Mouse (Mus musculus) neural tube, embryonic 13.5 days (tissue): ENCODE measurements around the gene Runx2. TPM values are rescaled to one million over a fixed set of nuclear protein-coding genes. Genes with fewer than 3 reads are reported as not detected.

Experiments used
- ATAC-seq: fragments of 200-750 bp; cut with Nextera tagmentation; 2 replicates; pipeline ENCODE4 v1.8.0; 2017; ENCODE audit warnings: low read depth, mild to moderate bottlenecking, moderate TSS enrichment, moderate library complexity
- H3K27ac ChIP-seq: fragments of 300-500 bp; sonication (generic); replicated peaks from 2 replicates; pipeline ENCODE4 v1.5.1; 2015; ENCODE audit warnings: moderate library complexity, mild to moderate bottlenecking, inconsistent platforms
- H3K27me3 ChIP-seq: fragments of 300-500 bp; sonication (generic); 2 replicates; pipeline ENCODE4 v1.6.1; 2015; ENCODE audit warnings: mild to moderate bottlenecking, inconsistent platforms
- H3K36me3 ChIP-seq: fragments of 300-500 bp; sonication (generic); 2 replicates; pipeline ENCODE4 v1.6.1; 2015; ENCODE audit warnings: mild to moderate bottlenecking, inconsistent platforms
- H3K4me1 ChIP-seq: fragments of 300-500 bp; sonication (generic); replicated peaks from 2 replicates; pipeline ENCODE4 v1.6.1; 2015; ENCODE audit warnings: inconsistent platforms
- H3K4me2 ChIP-seq: fragments of 300-500 bp; sonication (generic); 2 replicates; pipeline ENCODE4 v1.6.1; 2015; ENCODE audit warnings: inconsistent platforms, mild to moderate bottlenecking, moderate library complexity
- H3K4me3 ChIP-seq: fragments of 300-500 bp; sonication (generic); 2 replicates; pipeline ENCODE4 v1.5.1; 2015; ENCODE audit warnings: mild to moderate bottlenecking, inconsistent platforms
- H3K9ac ChIP-seq: fragments of 300-500 bp; sonication (generic); 2 replicates; pipeline ENCODE4 v1.6.1; 2015; ENCODE audit warnings: moderate library complexity, mild to moderate bottlenecking, inconsistent platforms
- H3K9me3 ChIP-seq: fragments of 300-500 bp; sonication (generic); 2 replicates; pipeline ENCODE4 v1.6.1; 2016; ENCODE audit warnings: inconsistent platforms
- WGBS: fragments of 180-500 bp; shearing (Covaris S2); methylation state at CpG from one replicate; pipeline ENCODE4 v1.1.7; 2015; 5-methylcytosine and 5-hydroxymethylcytosine counted together
- polyA plus RNA-seq: library from polyadenylated mRNA; unstranded; fragments of >200 nt; fragmentation: Nextera tagmentation; extraction: Ambion mirVana; gene quantifications from 2 replicates; pipeline ENCODE4 v1.2.1, GENCODE M21; 2015

Gene Runx2
- polyA plus RNA-seq, 1 experiment from 2014 or later = 0.59 TPM

DNA sequence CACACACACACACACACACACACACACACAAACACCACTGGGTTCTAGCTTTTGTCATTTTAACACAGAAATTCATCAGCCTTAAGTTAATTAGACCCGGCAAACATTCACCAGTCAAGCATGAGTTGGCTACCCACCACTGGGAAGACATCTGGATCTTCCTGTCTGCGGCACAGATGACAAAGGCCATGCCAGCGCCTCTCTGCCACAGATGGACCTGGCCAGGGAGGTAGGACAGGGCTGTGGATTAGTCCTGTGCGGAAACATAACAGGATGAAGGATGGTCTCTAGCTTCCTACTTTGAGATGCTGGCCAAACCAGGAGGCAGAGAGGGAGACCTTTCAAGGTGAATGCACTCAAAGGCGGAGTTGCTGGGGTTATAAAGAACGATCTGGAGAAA lies 325.3 kb downstream of the Runx2 start:
- Histone ChIP-seq H3K4me3 (no peak overlapping the region), H3K4me1 (no peaks in the 10 kb centered on the region), H3K9ac (no peak overlapping the region), H3K9me3 (no peaks in the 10 kb centered on the region), H3K27me3 (no peaks in the 10 kb centered on the region), H3K4me2 (no peak overlapping the region), H3K27ac (no peak overlapping the region), H3K36me3 (no peaks in the 10 kb centered on the region)
- 76% methylated on average over 6 of the region's 6 CpGs for WGBS
- no peak for ATAC-seq

DNA sequence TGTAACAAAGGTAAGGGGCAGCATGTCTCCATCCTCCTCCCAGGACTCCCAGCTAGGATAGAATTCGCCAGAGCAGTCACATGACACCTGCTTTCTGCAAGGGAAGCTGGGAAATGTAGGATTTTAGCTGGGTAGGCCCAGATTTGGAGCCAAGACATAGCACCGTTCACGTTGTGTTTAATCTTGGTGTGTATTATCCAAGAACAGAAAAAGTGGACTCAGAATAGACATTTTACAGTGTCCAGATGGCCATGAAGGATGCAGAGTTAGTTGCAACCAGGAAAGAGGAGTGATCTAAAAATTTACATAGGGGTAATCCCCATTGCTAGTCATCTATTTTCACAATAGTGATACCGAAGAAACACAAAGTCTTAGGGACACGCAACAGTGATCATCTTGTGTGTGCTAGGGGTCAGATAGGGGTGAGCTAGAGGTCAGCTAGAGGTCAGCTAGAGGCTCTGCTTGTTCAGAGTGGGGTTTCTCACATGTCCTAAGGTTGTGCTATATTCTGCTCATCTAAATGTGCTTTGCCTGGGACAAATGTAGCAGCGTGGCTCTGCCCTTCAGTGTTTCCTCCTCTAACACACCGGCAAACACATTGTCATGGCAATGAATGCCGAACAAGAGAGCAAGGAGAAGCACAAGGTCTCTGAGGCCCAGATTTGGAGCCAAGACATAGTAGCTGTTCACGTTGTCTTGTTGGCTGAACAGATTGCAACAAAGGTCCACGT lies 326.9 kb downstream of the Runx2 start:
- no peak for ATAC-seq
- Histone ChIP-seq H3K4me1 (no peaks in the 10 kb centered on the region), H3K9ac (no peak overlapping the region), H3K9me3 (no peaks in the 10 kb centered on the region), H3K36me3 (no peaks in the 10 kb centered on the region), H3K27ac (no peak overlapping the region), H3K4me2 (no peak overlapping the region), H3K27me3 (no peaks in the 10 kb centered on the region), H3K4me3 (no peak overlapping the region)
- 82% methylated on average over 10 of the region's 10 CpGs for WGBS

GRCm38 (mm10) chr17:44485337-44485736 lies 329.3 kb downstream of the Runx2 start:
- Histone ChIP-seq H3K4me3 (no peak overlapping the region), H3K4me1 (no peaks in the 10 kb centered on the region), H3K36me3 (no peaks in the 10 kb centered on the region), H3K9me3 (no peaks in the 10 kb centered on the region), H3K9ac (no peak overlapping the region), H3K27me3 (no peaks in the 10 kb centered on the region), H3K4me2 (no peak overlapping the region), H3K27ac (no peak overlapping the region)
- WGBS = 89% methylated on average over 5 of the region's 5 CpGs
- no peak for ATAC-seq

DNA sequence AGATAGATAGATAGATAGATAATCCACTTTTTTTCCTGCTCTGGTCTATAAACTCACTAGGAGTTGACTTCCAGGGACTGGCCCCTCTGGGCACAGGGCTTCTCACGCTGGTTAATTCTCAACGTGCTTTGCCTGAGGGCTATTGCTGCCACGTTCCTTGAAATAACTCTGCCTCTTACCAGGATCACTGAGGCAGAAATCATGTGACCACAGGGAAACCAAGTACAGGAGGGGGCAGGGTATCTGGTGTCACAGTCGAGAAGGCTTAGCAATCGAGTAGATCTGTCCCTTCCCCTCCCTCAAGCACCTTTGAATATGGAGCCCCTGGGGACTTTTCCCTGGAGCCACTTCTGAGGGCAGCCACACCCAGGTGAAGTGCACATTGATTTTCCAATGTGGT lies 334.7 kb downstream of the Runx2 start:
- ATAC-seq = no peak
- H3K4me2 ChIP-seq = no peak overlapping the region
- 41% methylated on average over 5 of the region's 5 CpGs for WGBS
- H3K4me1 ChIP-seq = no peaks in the 10 kb centered on the region
- H3K27me3 ChIP-seq = no peaks in the 10 kb centered on the region
- H3K9ac ChIP-seq = no peak overlapping the region
- no peaks in the 10 kb centered on the region for H3K9me3 ChIP-seq
- no peak overlapping the region for H3K4me3 ChIP-seq
- H3K27ac ChIP-seq = no peak overlapping the region
- no peaks in the 10 kb centered on the region for H3K36me3 ChIP-seq

- 79% methylated on average over 4 of the region's 4 CpGs for WGBS
- ATAC-seq = no peak
- Histone ChIP-seq H3K4me1 (no peaks in the 10 kb centered on the region), H3K4me2 (no peak overlapping the region), H3K27me3 (no peaks in the 10 kb centered on the region), H3K27ac (no peak overlapping the region), H3K9me3 (no peaks in the 10 kb centered on the region), H3K9ac (no peak overlapping the region), H3K4me3 (no peak overlapping the region), H3K36me3 (no peaks in the 10 kb centered on the region)
Observed at GRCm38 (mm10) chr17:44479491-44479890, 335.1 kb downstream of the Runx2 start.

DNA sequence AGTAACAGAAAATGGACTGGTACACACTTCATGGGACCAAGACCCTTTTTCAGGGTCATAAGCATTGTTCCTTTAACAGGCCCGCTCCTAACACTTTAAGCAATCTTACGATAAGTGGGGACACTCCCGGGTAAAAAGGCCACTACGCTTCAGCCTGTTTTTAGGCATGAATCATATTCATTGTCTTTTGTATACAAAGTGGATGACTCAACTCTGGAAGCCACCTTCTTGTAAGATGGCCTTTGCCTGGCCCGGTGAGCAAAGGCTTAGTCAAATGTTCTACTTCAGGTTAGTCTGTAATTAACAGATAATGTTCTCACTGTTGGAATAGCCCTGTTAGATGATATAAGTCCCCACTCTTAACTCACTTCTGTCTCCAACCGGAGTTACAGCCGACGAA lies 338.7 kb downstream of the Runx2 start:
- Histone ChIP-seq H3K36me3 (no peaks in the 10 kb centered on the region), H3K4me3 (no peak overlapping the region), H3K4me1 (no peaks in the 10 kb centered on the region), H3K4me2 (no peak overlapping the region), H3K27ac (no peak overlapping the region), H3K9me3 (no peaks in the 10 kb centered on the region), H3K27me3 (no peaks in the 10 kb centered on the region), H3K9ac (no peak overlapping the region)
- ATAC-seq = no peak
- WGBS = 94% methylated on average over 8 of the region's 8 CpGs

DNA sequence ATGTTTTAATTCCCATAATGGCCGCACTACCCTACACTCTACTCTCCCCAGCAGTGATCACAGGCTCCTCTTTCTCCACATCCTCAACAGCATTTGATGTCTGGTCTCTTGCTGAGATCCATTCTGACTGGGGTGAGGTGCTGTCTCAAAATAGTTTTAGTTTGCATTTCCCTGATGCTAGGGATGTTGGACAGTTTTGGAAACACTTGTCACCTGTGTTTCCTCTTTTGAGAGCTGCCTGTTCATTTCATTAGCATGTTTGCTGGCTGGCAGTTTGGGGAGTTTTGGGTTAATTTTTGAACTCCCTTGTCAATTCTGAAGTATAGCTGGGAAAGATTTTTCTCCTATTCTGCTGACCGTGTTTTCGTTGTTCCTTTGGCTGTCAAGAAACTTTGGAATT lies 340.3 kb downstream of the Runx2 start:
- Histone ChIP-seq H3K9me3 (no peaks in the 10 kb centered on the region), H3K4me1 (no peaks in the 10 kb centered on the region), H3K27me3 (no peaks in the 10 kb centered on the region), H3K9ac (no peak overlapping the region), H3K36me3 (no peaks in the 10 kb centered on the region), H3K4me2 (no peak overlapping the region), H3K4me3 (no peak overlapping the region), H3K27ac (no peak overlapping the region)
- ATAC-seq = no peak
- WGBS = 84% methylated on average over 3 of the region's 3 CpGs

GRCm38 (mm10) chr17:44472695-44473094 lies 341.9 kb downstream of the Runx2 start:
- Histone ChIP-seq H3K4me1 (no peaks in the 10 kb centered on the region), H3K4me3 (no peak overlapping the region), H3K27me3 (no peaks in the 10 kb centered on the region), H3K36me3 (no peaks in the 10 kb centered on the region), H3K9ac (no peak overlapping the region), H3K9me3 (no peaks in the 10 kb centered on the region), H3K27ac (no peak overlapping the region), H3K4me2 (no peak overlapping the region)
- 69% methylated on average over 7 of the region's 7 CpGs for WGBS
- no peak for ATAC-seq

GRCm38 (mm10) chr17:44463679-44464078 lies 350.9 kb downstream of the Runx2 start:
- Histone ChIP-seq H3K4me2 (no peak overlapping the region), H3K36me3 (no peaks in the 10 kb centered on the region), H3K9ac (no peak overlapping the region), H3K27ac (no peak overlapping the region), H3K9me3 (no peaks in the 10 kb centered on the region), H3K4me3 (no peak overlapping the region), H3K4me1 (0 out of 2 replicates have a peak, but pooled peaks cover 7% of the 10 kb centered on the region), H3K27me3 (no peaks in the 10 kb centered on the region)
- no peak for ATAC-seq
- 86% methylated on average over 4 of the region's 4 CpGs for WGBS

GRCm38 (mm10) chr17:44460156-44460555 lies 354.4 kb downstream of the Runx2 start:
- Histone ChIP-seq H3K4me1 (0 out of 2 replicates have a peak, but pooled peaks cover 7% of the 10 kb centered on the region), H3K4me2 (no peak overlapping the region), H3K27ac (no peak overlapping the region), H3K27me3 (peaks cover 2% of the 10 kb centered on the region; the same call in 1 of the 2 replicates), H3K4me3 (no peak overlapping the region), H3K9me3 (no peaks in the 10 kb centered on the region), H3K9ac (no peak overlapping the region), H3K36me3 (no peaks in the 10 kb centered on the region)
- 90% methylated on average over 6 of the region's 6 CpGs for WGBS
- no peak for ATAC-seq

DNA sequence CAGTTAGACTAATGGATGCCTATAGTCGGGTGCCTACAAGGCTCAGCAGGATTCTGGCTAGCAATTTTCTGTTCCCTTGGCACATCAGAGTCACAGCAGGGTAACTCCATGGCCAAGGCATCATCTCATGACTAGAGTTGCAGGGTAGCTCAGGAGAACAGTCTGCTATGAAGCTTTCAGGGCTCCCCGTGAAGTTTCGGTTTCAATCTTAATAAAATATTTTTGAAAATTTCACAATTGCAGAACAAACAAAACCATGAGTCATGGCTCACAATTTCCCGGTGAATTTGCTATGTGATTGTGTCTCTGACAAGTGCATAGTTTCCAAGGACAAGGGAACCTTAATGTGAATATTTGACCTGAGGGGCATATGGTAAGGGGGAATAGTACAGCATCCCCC lies 355.6 kb downstream of the Runx2 start:
- 0 out of 2 replicates have a peak, but pooled peaks cover 7% of the 10 kb centered on the region for H3K4me1 ChIP-seq
- no peaks in the 10 kb centered on the region for H3K36me3 ChIP-seq
- no peak overlapping the region for H3K27ac ChIP-seq
- H3K9ac ChIP-seq = no peak overlapping the region
- no peak for ATAC-seq
- H3K4me2 ChIP-seq = no peak overlapping the region
- H3K9me3 ChIP-seq = no peaks in the 10 kb centered on the region
- H3K4me3 ChIP-seq = no peak overlapping the region
- WGBS = 92% methylated on average over 4 of the region's 4 CpGs
- peaks cover 4% of the 10 kb centered on the region; the same call in 1 of the 2 replicates for H3K27me3 ChIP-seq

DNA sequence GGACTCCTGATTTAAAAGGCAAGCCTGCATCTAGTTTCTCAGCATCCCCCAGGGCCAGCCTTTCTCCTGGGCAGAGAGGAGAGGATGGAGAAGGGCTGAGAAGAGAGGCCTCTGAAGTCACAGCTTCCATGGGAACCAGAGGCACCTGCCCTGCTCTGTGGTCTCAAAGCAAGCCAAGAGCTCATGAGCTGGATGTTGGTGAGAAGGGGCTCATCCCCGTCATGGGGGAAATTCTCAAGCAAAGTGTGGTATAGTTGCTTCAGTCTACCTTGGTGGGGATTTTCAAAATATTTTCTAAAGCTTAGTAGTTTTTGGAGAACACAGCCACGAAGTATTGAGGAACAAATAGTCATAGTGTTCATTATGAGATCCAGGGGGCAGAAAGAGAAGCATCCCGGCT lies 357.9 kb downstream of the Runx2 start:
- WGBS = 81% methylated on average over 3 of the region's 3 CpGs

More for the DNA sequence above, 357.9 kb downstream of the Runx2 start:
- no peak overlapping the region for H3K4me2 ChIP-seq
- no peaks in the 10 kb centered on the region for H3K36me3 ChIP-seq
- H3K27ac ChIP-seq = no peak overlapping the region
- no peak for ATAC-seq
- no peaks in the 10 kb centered on the region for H3K4me1 ChIP-seq
- no peaks in the 10 kb centered on the region for H3K9me3 ChIP-seq
- H3K27me3 ChIP-seq = peaks cover 4% of the 10 kb centered on the region; the same call in 1 of the 2 replicates
- H3K9ac ChIP-seq = no peak overlapping the region
- H3K4me3 ChIP-seq = no peak overlapping the region
